Mouse (Mus musculus) common myeloid progenitor, adult 5-6 weeks (primary cell): ENCODE results near the gene Eif3b. TPM values are rescaled to one million over a fixed set of nuclear protein-coding genes. Genes with fewer than 3 reads are reported as not detected.
A peak's percentile ranks its signal among the peaks of the same experiment; 100 is the strongest.

Experiments
- ATAC-seq: replicated peaks from 2 replicates; pipeline ENCODE4 v1.8.0; 2016; ENCODE audit warnings: low read depth, mild to moderate bottlenecking, moderate TSS enrichment, inconsistent platforms; ENCODE audit not compliant: poor library complexity, severe bottlenecking
- total RNA-seq: library from RNA; stranded (forward); fragments of 200-1000, 187-1606 nt; gene quantifications from 2 replicates; pipeline ENCODE4 v1.2.3, GENCODE M21; 2017

Eif3b gene
- total RNA-seq, result 212 and 281 TPM in 2 replicates

- peak; percentile 87 for ATAC-seq
These were observed at the start of gene Eif3b for GRCm38 (mm10) chr5:140418489-140419441. Eif3b (plus strand) TSS chr5:140419328.

- no peak for ATAC-seq
These were observed 49.7 kb upstream of the Eif3b start for GRCm38 (mm10) chr5:140369466-140369865.

DNA sequence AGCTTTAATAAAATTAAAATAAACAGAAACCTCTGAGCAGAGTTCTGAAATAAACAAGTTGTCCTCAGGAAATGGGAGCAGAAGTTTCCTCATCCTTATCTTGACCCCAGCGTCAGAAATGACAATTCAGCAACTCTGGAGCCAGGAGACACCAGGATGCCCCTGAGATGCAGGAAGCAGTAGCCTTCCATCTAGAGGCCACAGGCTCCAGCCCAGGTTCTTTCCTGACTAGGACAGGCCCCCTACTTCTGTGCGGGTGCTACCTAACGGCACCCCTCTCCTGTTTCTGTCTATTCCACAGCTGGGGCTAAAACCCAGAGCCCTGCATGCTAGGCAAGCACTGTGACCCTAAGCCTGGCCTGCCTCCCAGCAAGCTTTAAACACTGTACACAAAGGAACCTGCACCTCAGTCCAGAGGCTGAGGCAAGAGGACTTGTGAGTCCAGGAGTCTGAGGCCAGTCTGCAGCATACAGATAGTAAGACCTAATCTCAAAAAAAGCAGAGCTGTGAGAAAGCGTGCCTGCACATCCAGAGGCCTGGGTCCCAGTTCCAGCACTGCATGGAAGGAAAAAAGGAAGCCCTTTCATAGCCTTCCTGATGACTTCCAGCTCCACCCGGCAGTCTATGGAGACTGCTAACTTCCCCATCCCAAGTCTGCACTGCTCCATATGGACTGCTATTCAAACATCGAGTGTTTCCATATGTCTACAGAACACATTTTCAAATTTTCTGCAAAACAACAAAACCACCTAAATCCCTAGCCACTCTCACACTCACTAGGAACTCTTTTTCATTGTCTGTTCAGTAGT lies 48.5 kb upstream of the Eif3b start:
- ATAC-seq, result no peak

DNA sequence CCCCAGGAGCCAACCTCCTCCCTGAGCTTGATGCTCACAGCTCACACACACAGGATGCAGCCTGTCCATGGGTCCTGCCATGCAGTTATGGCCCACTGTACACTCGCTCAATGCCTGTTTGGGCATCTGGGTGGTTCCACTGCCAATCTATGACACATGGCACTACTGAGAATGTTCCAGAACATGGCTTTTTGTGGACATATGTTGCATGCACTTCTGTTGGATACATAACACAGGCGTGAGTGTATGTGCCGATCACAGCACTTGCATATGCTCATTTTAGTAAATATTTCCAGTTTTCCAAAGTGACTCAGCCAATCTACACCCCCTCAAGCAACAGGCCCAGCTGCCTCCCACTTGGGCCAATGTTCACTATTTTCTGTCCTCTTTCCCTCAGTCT lies 47.5 kb upstream of the Eif3b start:
- ATAC-seq, result no peak

GRCm38 (mm10) chr5:140373711-140374110 lies 45.4 kb upstream of the Eif3b start:
- no peak for ATAC-seq

- ATAC-seq, result no peak
These were observed 44.9 kb upstream of the Eif3b start for GRCm38 (mm10) chr5:140374226-140374625.

GRCm38 (mm10) chr5:140375249-140375829 lies 43.8 kb upstream of the Eif3b start:
- ATAC-seq, result no peak

GRCm38 (mm10) chr5:140378121-140378853 lies 40.8 kb upstream of the Eif3b start:
- 0 out of 2 replicates have a peak, but pooled peaks have one; percentile 29 for ATAC-seq

DNA sequence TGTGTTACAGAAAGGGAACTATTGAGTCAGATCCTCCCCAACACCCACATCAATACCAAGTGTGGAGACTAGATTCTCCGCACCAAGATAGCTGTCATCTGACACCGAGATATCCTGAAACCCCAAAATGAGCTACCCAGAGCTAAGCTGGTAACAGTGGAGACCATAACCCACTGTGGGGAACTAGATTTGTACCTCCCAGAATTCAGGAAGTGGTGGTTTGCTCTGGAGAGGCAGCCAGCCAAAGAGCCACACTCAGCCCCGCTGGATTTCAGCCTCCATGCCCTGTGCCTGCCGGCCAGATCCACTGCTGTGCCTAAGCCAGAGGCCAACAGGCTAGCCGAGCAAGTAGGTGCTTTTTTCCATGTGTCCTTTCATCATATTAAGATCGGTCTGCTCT lies 39.8 kb upstream of the Eif3b start:
- ATAC-seq, result peak; percentile 91

GRCm38 (mm10) chr5:140381156-140381555 lies 38.0 kb upstream of the Eif3b start:
- no peak for ATAC-seq

DNA sequence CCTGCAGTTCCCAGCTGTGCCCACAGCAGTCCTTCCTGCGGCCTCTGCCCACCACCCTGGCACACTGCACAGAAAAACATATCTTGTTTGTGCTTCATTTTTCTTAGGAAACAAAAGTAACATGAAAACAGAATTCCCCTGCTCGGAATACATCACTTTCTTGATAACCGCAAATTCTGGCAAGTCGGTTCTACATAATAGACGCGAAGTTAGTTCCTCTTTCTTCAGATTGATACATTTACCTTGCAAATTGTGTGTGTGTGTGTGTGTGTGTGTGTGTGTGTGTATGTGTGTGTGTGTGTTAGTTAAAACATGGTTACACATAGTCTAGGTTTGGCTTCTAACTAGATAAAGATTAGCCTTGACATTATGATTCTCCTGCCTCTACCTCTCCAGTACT lies 36.4 kb upstream of the Eif3b start:
- ATAC-seq, result peak; percentile 45; the same call in 1 of the 2 replicates

GRCm38 (mm10) chr5:140383559-140383958 lies 35.6 kb upstream of the Eif3b start:
- ATAC-seq, result no peak

GRCm38 (mm10) chr5:140384462-140384861 lies 34.7 kb upstream of the Eif3b start:
- ATAC-seq, result no peak

GRCm38 (mm10) chr5:140387236-140387635 lies 31.9 kb upstream of the Eif3b start:
- ATAC-seq, result no peak

- no peak for ATAC-seq
These were observed 31.2 kb upstream of the Eif3b start for GRCm38 (mm10) chr5:140387816-140388510.

- ATAC-seq, result peak; percentile 89
These were observed 30.2 kb upstream of the Eif3b start, which contains the start of gene Snx8 for GRCm38 (mm10) chr5:140388588-140389576. Snx8 (minus strand) TSS chr5:140389262.

DNA sequence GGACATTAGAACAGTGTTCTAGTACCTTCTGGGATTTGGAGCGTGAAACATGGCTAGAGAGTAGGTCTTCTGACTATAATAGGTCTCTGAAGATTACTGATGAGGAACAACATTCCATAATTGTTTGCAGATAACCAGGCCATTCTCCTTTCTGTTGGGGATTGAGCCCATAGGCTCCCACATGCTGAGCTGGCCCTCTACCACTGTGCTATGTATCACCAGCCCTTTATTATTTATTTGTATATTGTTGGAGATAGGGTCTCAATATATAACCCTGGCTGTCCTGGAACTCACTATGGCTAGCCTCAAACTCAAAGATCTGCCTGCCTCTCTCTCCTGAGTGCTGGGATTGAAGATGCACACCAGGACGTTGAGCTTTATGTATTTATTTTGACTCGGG lies 29.5 kb upstream of the Eif3b start:
- ATAC-seq, result no peak

GRCm38 (mm10) chr5:140391435-140391834 lies 27.7 kb upstream of the Eif3b start:
- ATAC-seq, result no peak
